Mouse (Mus musculus) limb, embryonic 10.5 days (tissue): ENCODE data around the gene Pglyrp3. TPM values are rescaled to one million over a fixed set of nuclear protein-coding genes. Genes with fewer than 3 reads are reported as not detected.
"Not testable (repeated sequence)": the region's sequence is repeated elsewhere in the genome, so short reads cannot be mapped to it uniquely, and the experiment has no call there.

Experiments
- DNase-seq: peaks from one replicate; pipeline ENCODE4 v3.0.0-alpha.2; 2017; ENCODE audit warnings: low spot score
- H3K27ac ChIP-seq: fragments of 300-500 bp; sonication (generic); 2 replicates; pipeline ENCODE4 v1.5.1; 2016; ENCODE audit warnings: mild to moderate bottlenecking
- H3K27me3 ChIP-seq: fragments of 300-500 bp; sonication (generic); 2 replicates; pipeline ENCODE4 v1.6.1; 2016; ENCODE audit warnings: low read depth, mild to moderate bottlenecking; ENCODE audit not compliant: poor library complexity, severe bottlenecking
- H3K36me3 ChIP-seq: fragments of 300-500 bp; sonication (generic); 2 replicates; pipeline ENCODE4 v1.6.1; 2016; ENCODE audit warnings: mild to moderate bottlenecking, moderate library complexity
- H3K4me1 ChIP-seq: fragments of 300-500 bp; sonication (generic); 2 replicates; pipeline ENCODE4 v1.6.1; 2016
- H3K4me3 ChIP-seq: fragments of 300-500 bp; sonication (generic); 2 replicates; pipeline ENCODE4 v1.5.1; 2016; ENCODE audit warnings: mild to moderate bottlenecking, moderate library complexity
- H3K9me3 ChIP-seq: fragments of 300-500 bp; sonication (generic); replicated peaks from 2 replicates; pipeline ENCODE4 v1.6.1; 2016; ENCODE audit warnings: mild to moderate bottlenecking
- WGBS: fragments of 180-500 bp; shearing (Covaris S2); methylation state at CpG from one replicate; pipeline ENCODE4 v1.1.7; 2016; 5-methylcytosine and 5-hydroxymethylcytosine counted together
- microRNA-seq: library from miRNA; unstranded; fragments of <30 nt; microRNA quantifications from one replicate; pipeline ENCODE4, GENCODE M21; 2017
- polyA plus RNA-seq: library from polyadenylated mRNA; unstranded; fragments of >200 nt; fragmentation: Nextera tagmentation; extraction: Ambion mirVana; gene quantifications from 2 replicates; pipeline ENCODE4 v1.2.1, GENCODE M21; 2016

Gene Pglyrp3
- polyA plus RNA-seq: not detected in 2 replicates

GRCm38 (mm10) chr3:92014283-92014682 is at the start of gene Pglyrp3:
Gene Pglyrp3, plus strand, starts transcription at chr3:92014583.
- WGBS: 81% methylated on average over 1 of the region's 1 CpGs
- no peak for DNase-seq
- no peaks in the 10 kb centered on the region for H3K27me3 ChIP-seq

DNA sequence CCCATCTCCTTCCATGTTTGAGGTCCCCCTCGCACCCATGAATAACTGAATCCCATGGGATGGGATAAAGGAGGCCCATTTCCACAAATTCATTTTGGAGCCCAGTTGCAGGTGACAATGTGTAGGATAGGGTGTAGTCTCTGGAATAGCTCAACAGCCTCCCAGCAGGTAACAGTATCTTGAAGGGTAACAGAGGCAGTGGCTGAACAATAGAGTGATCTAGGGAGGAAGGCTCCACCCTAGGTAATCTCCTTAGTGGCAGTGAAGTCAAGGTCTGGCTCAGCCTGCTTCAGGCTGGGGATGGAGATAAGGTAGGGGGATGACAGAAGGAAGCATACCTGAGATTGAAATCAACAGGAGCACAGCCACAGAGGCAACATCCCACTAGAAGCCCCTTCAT is 3.4 kb upstream of the Pglyrp3 start:
- Histone ChIP-seq H3K27ac (no peak overlapping the region), H3K36me3 (no peaks in the 10 kb centered on the region), H3K4me3 (no peak overlapping the region), H3K9me3 (no peaks in the 10 kb centered on the region), H3K4me1 (no peaks in the 10 kb centered on the region), H3K27me3 (no peaks in the 10 kb centered on the region)
- no peak for DNase-seq
- 84% methylated on average over 1 of the region's 1 CpGs for WGBS

More at GRCm38 (mm10) chr3:92014283-92014682, at the start of gene Pglyrp3:
- H3K4me3 ChIP-seq: no peak within 1 kb of the TSS
- H3K27ac ChIP-seq: no peak within 1 kb of the TSS
- H3K4me1 ChIP-seq: no peaks in the 10 kb centered on the region
- H3K36me3 ChIP-seq: no peaks in the 10 kb centered on the region
- H3K9me3 ChIP-seq: no peaks in the 10 kb centered on the region

GRCm38 (mm10) chr3:92024541-92024940 is 10.2 kb downstream of the Pglyrp3 start:
- not testable (repeated sequence) for H3K9me3 ChIP-seq, H3K36me3 ChIP-seq, H3K27me3 ChIP-seq, DNase-seq, H3K4me3 ChIP-seq, H3K4me1 ChIP-seq, H3K27ac ChIP-seq
- 66% methylated on average over 24 of the region's 24 CpGs for WGBS

GRCm38 (mm10) chr3:92033203-92033602 is 18.8 kb downstream of the Pglyrp3 start:
- Histone ChIP-seq H3K4me3 (no peak overlapping the region), H3K9me3 (no peaks in the 10 kb centered on the region), H3K36me3 (no peaks in the 10 kb centered on the region), H3K27ac (no peak overlapping the region), H3K27me3 (no peaks in the 10 kb centered on the region), H3K4me1 (no peaks in the 10 kb centered on the region)
- no peak for DNase-seq
- WGBS: 52% methylated on average over 2 of the region's 2 CpGs

DNA sequence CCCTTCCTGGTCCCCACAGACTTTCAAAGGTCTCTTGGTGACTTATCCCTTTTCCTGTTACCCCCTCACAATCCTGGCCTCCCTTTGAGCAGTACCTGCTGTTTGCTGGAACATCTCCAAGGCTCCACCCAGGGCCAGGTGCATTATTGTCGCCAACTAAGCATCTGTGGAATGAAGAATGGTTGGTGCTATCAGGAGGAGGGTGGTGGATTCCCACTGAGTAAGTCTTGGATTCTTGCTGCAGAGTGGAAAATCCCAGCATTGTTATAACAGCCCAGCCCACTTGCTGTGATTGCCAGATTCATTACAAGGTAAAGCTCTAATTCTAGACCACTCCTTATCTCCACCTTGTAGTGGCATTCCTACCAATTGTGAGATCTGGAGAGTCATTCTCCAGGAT is 19.5 kb downstream of the Pglyrp3 start:
- 80% methylated on average over 1 of the region's 1 CpGs for WGBS
- DNase-seq: no peak
- H3K36me3 ChIP-seq: no peaks in the 10 kb centered on the region

DNA sequence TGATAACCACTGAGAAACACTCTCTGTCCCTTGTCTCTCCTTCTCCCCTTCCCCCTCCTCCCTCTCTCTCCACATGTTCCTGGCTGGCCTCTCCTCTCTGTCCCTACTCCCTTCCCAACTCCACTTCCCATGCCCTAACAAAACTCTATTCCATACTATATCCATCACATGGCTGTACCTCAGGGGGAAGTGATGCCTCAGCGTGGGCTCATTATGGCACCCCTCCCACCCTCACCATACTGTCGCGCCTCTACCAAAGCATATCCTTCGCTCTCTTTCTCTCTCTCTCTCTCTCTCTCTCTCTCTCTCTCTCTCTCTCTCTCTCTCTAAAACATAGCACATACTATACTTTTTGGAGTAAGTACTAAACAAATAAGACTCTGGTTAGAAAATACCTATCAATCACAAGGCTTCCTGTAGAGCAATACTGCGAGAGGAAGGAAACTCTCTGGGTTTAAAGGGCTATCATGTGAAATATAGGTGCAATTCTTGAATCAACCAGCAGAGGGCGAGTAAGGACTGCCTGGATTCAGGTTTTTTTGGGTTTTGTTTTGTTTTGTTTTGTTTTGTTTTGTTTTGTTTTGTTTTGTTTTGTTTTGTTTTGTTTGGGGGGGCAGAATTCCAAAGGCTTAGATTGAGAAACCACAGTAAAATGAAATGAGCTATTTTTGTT is 36.1 kb downstream of the Pglyrp3 start:
- Histone ChIP-seq H3K9me3 (no peaks in the 10 kb centered on the region), H3K27me3 (no peaks in the 10 kb centered on the region), H3K27ac (no peak overlapping the region), H3K36me3 (no peaks in the 10 kb centered on the region), H3K4me3 (no peak overlapping the region), H3K4me1 (no peaks in the 10 kb centered on the region)
- 57% methylated on average over 6 of the region's 6 CpGs for WGBS
- no peak for DNase-seq

More for the DNA sequence above, 19.5 kb downstream of the Pglyrp3 start:
- no peak overlapping the region for H3K4me3 ChIP-seq
- H3K4me1 ChIP-seq: no peaks in the 10 kb centered on the region
- H3K27me3 ChIP-seq: no peaks in the 10 kb centered on the region
- H3K27ac ChIP-seq: no peak overlapping the region
- no peaks in the 10 kb centered on the region for H3K9me3 ChIP-seq

- DNase-seq: peak; percentile 88
- H3K4me1 ChIP-seq: peaks cover 10% of the 10 kb centered on the region; the same call in 1 of the 2 replicates
- H3K9me3 ChIP-seq: no peaks in the 10 kb centered on the region
- WGBS: under 1% methylated on average over 77 of the region's 82 CpGs
- peak overlapping the region; percentile 81 for H3K4me3 ChIP-seq
- H3K36me3 ChIP-seq: no peaks in the 10 kb centered on the region
- H3K27me3 ChIP-seq: peaks cover 43% of the 10 kb centered on the region
- H3K27ac ChIP-seq: peak overlapping the region; percentile 87
These were observed 66.3 kb downstream of the Pglyrp3 start for GRCm38 (mm10) chr3:92080462-92081284.

Small RNA genes lying within 50 kb of the gene (microRNA-seq; reads per million reads assigned to microRNA genes)
- gene Gm23697 (not detected), gene Gm25145 (not detected)

Other genes starting within 250 kb of the Pglyrp3 start
- gene Lor, start 68.6 kb downstream of the Pglyrp3 start, polyA plus RNA-seq: 0.14 and 0.94 TPM in 2 replicates
- not detected in 2 replicates for gene Prr9, start 109.4 kb downstream of the Pglyrp3 start, polyA plus RNA-seq
- not detected in 2 replicates for gene Lelp1, start 128.2 kb downstream of the Pglyrp3 start, polyA plus RNA-seq
- not detected in 2 replicates for gene Sprr2a1, start 201.2 kb downstream of the Pglyrp3 start, polyA plus RNA-seq
- 0.21 TPM in 1 of 2 replicates, not detected in the other for gene Sprr2a2, start 201.3 kb downstream of the Pglyrp3 start, polyA plus RNA-seq